Mouse (Mus musculus) G1E (cell line): ENCODE data around the gene Ubxn10. TPM values are rescaled to one million over a fixed set of nuclear protein-coding genes. Genes with fewer than 3 reads are reported as not detected.

Experiments used
- ATAC-seq: 2 replicates; pipeline ENCODE4 v1.8.0; 2016; ENCODE audit warnings: mild to moderate bottlenecking; ENCODE audit not compliant: insufficient number of reproducible peaks, poor library complexity, low FRiP score, severe bottlenecking; ENCODE audit errors: extremely low read depth
- DNase-seq: peaks from one replicate; pipeline ENCODE4 v3.0.0; 2012; ENCODE audit warnings: low spot score
- H3K27me3 ChIP-seq: 2 replicates; pipeline ENCODE4 v1.6.1; 2012; ENCODE audit warnings: mild to moderate bottlenecking, low read length, inconsistent platforms; ENCODE audit not compliant: insufficient read depth
- H3K36me3 ChIP-seq: replicated peaks from 2 replicates; pipeline ENCODE3; 2012; ENCODE audit warnings: mild to moderate bottlenecking, inconsistent platforms
- H3K4me1 ChIP-seq: 2 replicates; pipeline ENCODE4 v1.6.1; 2012; ENCODE audit warnings: low read depth, low read length, inconsistent platforms, mixed read lengths; ENCODE audit not compliant: insufficient read depth
- H3K4me3 ChIP-seq: 2 replicates; pipeline ENCODE4 v1.5.1; 2012; ENCODE audit warnings: low read depth, mild to moderate bottlenecking, inconsistent platforms, low read length, moderate library complexity, mixed read lengths
- H3K9me3 ChIP-seq: replicated peaks from 2 replicates; pipeline ENCODE4 v1.6.1; 2012; ENCODE audit warnings: inconsistent platforms
- CTCF ChIP-seq: IDR thresholded peaks from 2 replicates; pipeline ENCODE4 v1.5.1; 2012; ENCODE audit warnings: low read depth, low read length, inconsistent platforms, mixed read lengths
- GATA1 ChIP-seq: IDR thresholded peaks from 2 replicates; pipeline ENCODE4 v1.6.1; 2012; ENCODE audit warnings: borderline replicate concordance, low read length, inconsistent platforms, mixed read lengths
- GATA2 ChIP-seq: IDR thresholded peaks from 2 replicates; pipeline ENCODE4 v1.6.1; 2012; ENCODE audit warnings: low read depth, low read length, inconsistent platforms, borderline replicate concordance
- POLR2AphosphoS5 ChIP-seq: IDR thresholded peaks from 2 replicates; pipeline ENCODE4 v1.6.1; 2012; ENCODE audit warnings: low read depth, low read length, inconsistent platforms; ENCODE audit not compliant: insufficient replicate concordance
- TAL1 ChIP-seq: conservative IDR thresholded peaks from 2 replicates; pipeline ENCODE4 v1.6.1; 2012; ENCODE audit warnings: low read depth, low read length, inconsistent platforms, mixed read lengths
- polyA plus RNA-seq: library from polyadenylated mRNA; stranded (reverse); fragments of >175 nt; gene quantifications from 2 replicates; pipeline ENCODE4 v1.2.3, GENCODE M21; 2012
- total RNA-seq, 2 experiments: library from RNA; stranded (forward) in 1 of 2; stranded (reverse) in 1 of 2; fragments of 200-1000 nt in 1 of 2; fragments of >200 nt in 1 of 2; fragmentation: Nextera tagmentation in 1 of 2; gene quantifications; 2 replicates each; pipeline ENCODE4 v1.2.3; 2014 to 2017

The Ubxn10 gene
- total and polyA plus RNA-seq, 3 experiments: 0.33 TPM; not detected in 2

GRCm38 (mm10) chr4:138690561-138690960, 46.4 kb downstream of the Ubxn10 start:
- TF ChIP-seq POLR2AphosphoS5: no peak
- TF ChIP-seq CTCF: no peak
- TF ChIP-seq TAL1: no peak
- Histone ChIP-seq H3K4me3 (no peak overlapping the region), H3K27me3 (no peaks in the 10 kb centered on the region), H3K36me3 (no peaks in the 10 kb centered on the region), H3K9me3 (peaks cover 51% of the 10 kb centered on the region), H3K4me1 (no peaks in the 10 kb centered on the region)
- DNase-seq: no peak
- ATAC-seq: no peak

GRCm38 (mm10) chr4:138689094-138689512, 47.9 kb downstream of the Ubxn10 start:
- Histone ChIP-seq H3K27me3 (no peaks in the 10 kb centered on the region), H3K4me3 (no peak overlapping the region), H3K9me3 (peaks cover 61% of the 10 kb centered on the region), H3K36me3 (no peaks in the 10 kb centered on the region), H3K4me1 (no peaks in the 10 kb centered on the region)
- DNase-seq (no peak), ATAC-seq (no peak)
- no peak for TF ChIP-seq POLR2AphosphoS5
- TF ChIP-seq CTCF: no peak
- TF ChIP-seq TAL1: no peak
- TF ChIP-seq GATA1: no peak
- no peak for TF ChIP-seq GATA2

GRCm38 (mm10) chr4:138685813-138686212, 51.2 kb downstream of the Ubxn10 start:
- Histone ChIP-seq H3K9me3 (peaks cover 67% of the 10 kb centered on the region), H3K4me1 (no peaks in the 10 kb centered on the region), H3K36me3 (no peaks in the 10 kb centered on the region), H3K27me3 (no peaks in the 10 kb centered on the region), H3K4me3 (no peak overlapping the region)
- DNase-seq (no peak), ATAC-seq (no peak)
- TF ChIP-seq GATA2 (no peak), GATA1 (no peak), CTCF (no peak), TAL1 (no peak), POLR2AphosphoS5 (no peak)

GRCm38 (mm10) chr4:138682760-138683159, 54.2 kb downstream of the Ubxn10 start:
- H3K4me3 ChIP-seq: no peak overlapping the region
- H3K27me3 ChIP-seq: no peaks in the 10 kb centered on the region
- H3K36me3 ChIP-seq: no peaks in the 10 kb centered on the region
- TF ChIP-seq GATA1 (no peak), POLR2AphosphoS5 (no peak)
- DNase-seq (no peak), ATAC-seq (no peak)
- peaks cover 60% of the 10 kb centered on the region for H3K9me3 ChIP-seq
- H3K4me1 ChIP-seq: no peaks in the 10 kb centered on the region

- Histone ChIP-seq H3K27me3 (no peaks in the 10 kb centered on the region), H3K36me3 (no peaks in the 10 kb centered on the region), H3K4me3 (no peak overlapping the region), H3K9me3 (peaks cover 64% of the 10 kb centered on the region), H3K4me1 (no peaks in the 10 kb centered on the region)
- no peak for TF ChIP-seq TAL1
- DNase-seq (no peak), ATAC-seq (no peak)
Measured at GRCm38 (mm10) chr4:138680124-138680523, 56.8 kb downstream of the Ubxn10 start.

- Histone ChIP-seq H3K4me3 (no peak overlapping the region), H3K4me1 (no peaks in the 10 kb centered on the region), H3K36me3 (no peaks in the 10 kb centered on the region), H3K9me3 (peaks cover 62% of the 10 kb centered on the region), H3K27me3 (no peaks in the 10 kb centered on the region)
- TF ChIP-seq GATA2 (no peak), GATA1 (no peak), TAL1 (no peak), POLR2AphosphoS5 (no peak), CTCF (no peak)
- DNase-seq (no peak), ATAC-seq (no peak)
Measured at GRCm38 (mm10) chr4:138677579-138677978, 59.4 kb downstream of the Ubxn10 start.

- no peak overlapping the region for H3K4me3 ChIP-seq
- H3K4me1 ChIP-seq: no peaks in the 10 kb centered on the region
- H3K27me3 ChIP-seq: no peaks in the 10 kb centered on the region
- TF ChIP-seq TAL1 (no peak), GATA2 (no peak), CTCF (no peak)
- ATAC-seq (no peak), DNase-seq (no peak)
- H3K36me3 ChIP-seq: no peaks in the 10 kb centered on the region
- peaks cover 62% of the 10 kb centered on the region for H3K9me3 ChIP-seq
Measured at GRCm38 (mm10) chr4:138676480-138676879, 60.5 kb downstream of the Ubxn10 start.
